Mouse (Mus musculus) lung, postnatal 0 days (tissue): ENCODE data around the gene Skiv2l. TPM values are rescaled to one million over a fixed set of nuclear protein-coding genes. Genes with fewer than 3 reads are reported as not detected.
"Not testable (repeated sequence)": the region's sequence is repeated elsewhere in the genome, so short reads cannot be mapped to it uniquely, and the experiment has no call there.

Experiments used
- ATAC-seq: fragments of 200-750 bp; cut with Nextera tagmentation; 2 replicates; pipeline ENCODE4 v1.8.0; 2017; ENCODE audit warnings: moderate library complexity
- DNase-seq: peaks from one replicate; pipeline ENCODE4 v3.0.0-alpha.2; 2016; ENCODE audit warnings: low spot score
- H3K27ac ChIP-seq: fragments of 300-500 bp; sonication (generic); 2 replicates; pipeline ENCODE4 v1.5.1; 2014; ENCODE audit warnings: antibody characterized with exemption, mild to moderate bottlenecking, low read length, mixed read lengths
- H3K27me3 ChIP-seq: fragments of 300-500 bp; sonication (generic); replicated peaks from 2 replicates; pipeline ENCODE4 v1.6.1; 2014; ENCODE audit warnings: low read length, mixed read lengths; ENCODE audit not compliant: insufficient read depth
- H3K36me3 ChIP-seq: fragments of 300-500 bp; sonication (generic); 2 replicates; pipeline ENCODE4 v1.6.1; 2014; ENCODE audit warnings: low read length, mixed read lengths; ENCODE audit not compliant: insufficient read depth
- H3K4me1 ChIP-seq: fragments of 300-500 bp; sonication (generic); 2 replicates; pipeline ENCODE4 v1.6.1; 2014; ENCODE audit warnings: antibody characterized with exemption, low read depth, low read length, mixed read lengths; ENCODE audit not compliant: insufficient read depth
- H3K4me2 ChIP-seq: fragments of 300-500 bp; sonication (generic); replicated peaks from 2 replicates; pipeline ENCODE4 v1.6.1; 2014; ENCODE audit warnings: low read depth, mild to moderate bottlenecking, low read length, moderate library complexity, mixed read lengths
- H3K4me3 ChIP-seq: fragments of 300-500 bp; sonication (generic); 2 replicates; pipeline ENCODE4 v1.5.1; 2014; ENCODE audit warnings: low read depth, low read length
- H3K9ac ChIP-seq: fragments of 300-500 bp; sonication (generic); replicated peaks from 2 replicates; pipeline ENCODE4 v1.6.1; 2014; ENCODE audit warnings: low read depth, mild to moderate bottlenecking
- H3K9me3 ChIP-seq: fragments of 300-500 bp; sonication (generic); 2 replicates; pipeline ENCODE4 v1.6.1; 2016; ENCODE audit warnings: low read length, mixed read lengths
- CTCF ChIP-seq: IDR thresholded peaks from 2 replicates; pipeline ENCODE4 v1.5.1; 2016; ENCODE audit warnings: antibody characterized with exemption, mild to moderate bottlenecking
- EP300 ChIP-seq: IDR thresholded peaks from 2 replicates; pipeline ENCODE4 v1.6.1; 2016; ENCODE audit warnings: antibody characterized with exemption, mild to moderate bottlenecking, control low read depth
- WGBS: fragments of 180-500 bp; shearing (Covaris S2); extraction: QIAGEN DNeasy Blood & Tissue Kit; methylation state at CpG from one replicate; pipeline ENCODE4 v1.1.7; 2014; 5-methylcytosine and 5-hydroxymethylcytosine counted together
- polyA plus RNA-seq: library from polyadenylated mRNA; unstranded; fragments of >200 nt; fragmentation: Nextera tagmentation; extraction: Ambion mirVana; gene quantifications from 2 replicates; pipeline ENCODE4 v1.2.1, GENCODE M21; 2015

The Skiv2l gene
- polyA plus RNA-seq, 1 experiment from 2014 or later, result 30.6 TPM

DNA sequence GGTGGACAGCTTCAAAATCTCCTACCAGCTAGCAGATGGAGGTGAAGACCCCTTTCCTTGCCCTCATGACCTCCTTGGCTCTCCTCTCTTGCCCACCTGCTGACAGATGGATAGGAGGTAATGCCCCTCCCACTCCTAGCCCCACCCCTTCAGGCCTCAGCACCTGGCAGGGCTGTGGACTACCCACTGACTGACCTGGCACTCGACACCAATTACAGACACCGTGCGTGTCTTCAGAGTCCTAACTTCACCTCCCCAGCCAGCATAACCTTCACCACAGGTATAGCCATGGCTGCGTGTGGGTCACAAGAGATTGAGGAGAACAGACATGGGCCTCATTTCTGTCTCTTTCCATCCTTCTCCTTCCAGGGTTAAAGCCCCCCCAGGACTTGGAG lies 50.5 kb downstream of the Skiv2l start:
- no peak for TF ChIP-seq EP300
- TF ChIP-seq CTCF, result no peak
- 70% methylated on average over 4 of the region's 4 CpGs for WGBS
- ATAC-seq (no peak), DNase-seq (no peak)
- Histone ChIP-seq H3K9ac (no peak overlapping the region), H3K9me3 (no peaks in the 10 kb centered on the region), H3K4me3 (no peak overlapping the region), H3K36me3 (no peaks in the 10 kb centered on the region), H3K4me2 (no peak overlapping the region), H3K27me3 (no peaks in the 10 kb centered on the region), H3K4me1 (no peaks in the 10 kb centered on the region), H3K27ac (no peak overlapping the region)

GRCm38 (mm10) chr17:34798866-34799530 lies 51.0 kb downstream of the Skiv2l start:
- Histone ChIP-seq H3K9ac (no peak overlapping the region), H3K9me3 (no peaks in the 10 kb centered on the region), H3K27me3 (no peaks in the 10 kb centered on the region), H3K36me3 (no peaks in the 10 kb centered on the region), H3K4me3 (no peak overlapping the region), H3K27ac (no peak overlapping the region), H3K4me1 (no peaks in the 10 kb centered on the region), H3K4me2 (no peak overlapping the region)
- DNase-seq (no peak), ATAC-seq (no peak)
- TF ChIP-seq EP300, result no peak
- TF ChIP-seq CTCF, result no peak
- WGBS, result 89% methylated on average over 13 of the region's 17 CpGs

DNA sequence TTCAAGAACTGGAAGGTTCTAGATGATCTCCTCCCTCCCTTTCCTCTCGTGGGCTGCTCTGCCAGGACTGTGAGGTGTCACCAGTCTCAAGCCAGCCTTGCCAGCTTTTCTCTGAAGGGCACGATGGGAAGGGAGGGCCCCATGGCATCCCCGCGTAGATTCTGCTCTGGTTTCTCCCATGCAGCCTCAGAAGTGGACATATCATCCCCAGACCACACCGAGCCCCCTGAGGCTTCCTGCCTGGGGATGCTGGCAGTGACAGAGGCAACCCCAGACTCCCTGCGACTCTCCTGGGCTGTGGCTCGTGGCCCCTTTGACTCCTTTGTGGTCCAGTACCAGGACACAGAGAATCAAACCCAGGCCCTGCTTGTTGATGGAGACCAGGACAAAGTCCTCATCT lies 51.9 kb downstream of the Skiv2l start:
- 74% methylated on average over 6 of the region's 7 CpGs for WGBS
- ATAC-seq, result not testable (repeated sequence)

DNA sequence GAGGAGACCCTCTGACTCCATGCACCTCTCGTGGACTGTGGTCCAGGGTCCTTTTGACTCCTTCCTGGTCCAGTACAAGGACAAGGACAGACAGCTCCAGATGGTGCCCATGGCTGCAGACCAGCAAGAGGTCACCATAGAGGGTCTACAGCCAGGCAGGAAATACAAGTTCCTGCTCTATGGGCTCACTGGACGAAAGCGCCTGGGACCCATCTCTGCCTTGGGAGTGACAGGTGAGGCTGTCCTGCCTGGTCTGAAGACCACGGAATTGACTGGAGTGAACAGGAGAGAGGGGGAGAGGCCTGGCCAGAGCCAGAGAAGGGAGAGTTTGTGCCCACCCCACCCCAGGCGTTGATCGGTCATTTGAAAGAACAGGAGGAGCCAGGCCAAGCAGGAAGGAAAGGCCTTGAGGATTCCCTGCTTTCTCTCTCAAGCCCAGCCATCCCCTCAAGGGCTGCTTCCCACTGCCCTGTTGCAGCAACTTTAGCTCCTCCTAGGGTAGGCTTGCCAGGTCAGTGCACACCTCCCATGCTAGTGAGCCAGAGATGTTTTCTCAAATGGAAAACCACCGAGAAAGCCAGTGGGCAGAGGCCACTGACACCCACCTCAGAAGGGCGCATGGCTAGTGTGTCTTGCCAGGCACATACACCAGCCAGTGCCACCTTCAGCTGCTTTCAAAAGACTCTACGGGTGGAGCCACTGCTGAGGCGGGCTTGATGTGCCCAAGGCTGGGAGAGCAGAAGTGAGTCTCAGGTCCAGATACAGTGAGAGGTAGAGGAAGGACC lies 52.6 kb downstream of the Skiv2l start:
- not testable (repeated sequence) for H3K27me3 ChIP-seq, H3K9me3 ChIP-seq, H3K4me1 ChIP-seq, DNase-seq, H3K9ac ChIP-seq, H3K27ac ChIP-seq, ATAC-seq, H3K36me3 ChIP-seq, H3K4me3 ChIP-seq, H3K4me2 ChIP-seq
- WGBS, result 80% methylated on average over 10 of the region's 10 CpGs

More for the DNA sequence above, 51.9 kb downstream of the Skiv2l start:
- H3K27ac ChIP-seq, H3K4me1 ChIP-seq, H3K36me3 ChIP-seq, H3K27me3 ChIP-seq, H3K4me2 ChIP-seq, DNase-seq, H3K9me3 ChIP-seq, H3K9ac ChIP-seq, H3K4me3 ChIP-seq: not testable (repeated sequence)

DNA sequence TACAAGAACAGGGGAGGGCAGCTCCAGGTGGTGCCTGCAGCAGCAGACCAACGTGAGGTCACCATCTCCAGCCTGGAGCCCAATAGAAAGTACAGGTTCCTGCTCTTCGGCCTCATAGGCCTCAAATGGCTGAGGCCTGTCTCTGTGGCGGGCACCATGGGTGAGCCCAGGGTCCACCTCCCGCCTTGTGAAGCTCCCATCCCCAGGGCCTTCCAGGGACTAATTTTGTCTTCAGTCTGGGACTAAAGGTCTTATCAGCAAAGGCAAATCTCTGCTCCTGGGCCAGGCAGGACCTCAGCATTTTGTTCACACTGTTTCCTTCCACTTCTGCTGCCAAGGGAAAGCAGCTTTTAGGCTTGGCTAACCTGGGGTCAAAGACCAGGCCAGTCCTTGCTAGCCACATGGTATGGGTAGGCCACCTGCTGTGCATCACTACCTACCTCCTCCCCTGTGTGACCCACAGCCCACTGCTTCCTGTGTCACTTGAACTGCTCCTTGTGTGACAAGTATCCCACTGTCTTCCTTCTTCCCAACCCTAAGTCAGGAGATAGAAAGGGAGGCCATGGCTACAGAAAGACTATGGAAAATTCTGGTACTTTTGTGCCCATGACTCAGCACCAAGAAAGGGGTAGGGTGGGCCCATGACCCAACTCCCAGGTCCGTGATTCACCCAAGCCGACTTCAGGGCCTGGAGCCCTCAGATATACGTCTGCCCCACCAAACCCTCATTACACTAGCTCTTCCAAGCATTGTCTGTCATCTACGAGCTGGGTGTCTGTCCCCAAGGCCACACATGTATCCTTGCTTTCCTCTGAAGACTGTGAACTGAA lies 53.5 kb downstream of the Skiv2l start:
- H3K9ac ChIP-seq, result no peak overlapping the region
- no peaks in the 10 kb centered on the region for H3K36me3 ChIP-seq
- 83% methylated on average over 8 of the region's 8 CpGs for WGBS
- no peaks in the 10 kb centered on the region for H3K4me1 ChIP-seq
- no peak overlapping the region for H3K27ac ChIP-seq
- no peak overlapping the region for H3K4me3 ChIP-seq
- no peaks in the 10 kb centered on the region for H3K27me3 ChIP-seq
- DNase-seq (no peak), ATAC-seq (no peak)
- no peaks in the 10 kb centered on the region for H3K9me3 ChIP-seq
- no peak overlapping the region for H3K4me2 ChIP-seq
- TF ChIP-seq EP300, result no peak
- TF ChIP-seq CTCF, result no peak

DNA sequence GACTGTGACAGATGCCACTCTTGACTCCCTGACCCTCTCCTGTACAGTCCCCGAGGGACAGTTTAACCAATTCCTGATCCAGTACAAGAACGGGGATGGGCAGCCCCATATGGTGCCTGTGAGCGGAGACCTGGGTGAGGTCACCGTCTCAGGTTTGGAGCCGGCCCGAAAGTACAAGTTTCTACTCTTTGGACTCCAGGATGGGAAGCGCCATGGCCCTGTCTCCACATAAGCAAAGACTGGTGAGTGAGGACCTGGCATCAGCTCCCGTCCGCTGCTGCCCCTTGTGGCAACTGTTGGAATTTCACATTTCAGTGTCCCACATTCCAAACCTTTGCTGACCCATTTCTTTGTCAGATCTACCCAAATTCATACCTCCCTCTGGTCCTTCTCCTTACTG lies 54.4 kb downstream of the Skiv2l start:
- H3K9ac ChIP-seq, result no peak overlapping the region
- DNase-seq (no peak), ATAC-seq (no peak)
- whole genome bisulfite sequencing, result 61% methylated on average over 9 of the region's 9 CpGs
- no peaks in the 10 kb centered on the region for H3K27me3 ChIP-seq
- TF ChIP-seq EP300 (no peak), CTCF (peak; percentile 63)
- H3K27ac ChIP-seq, result no peak overlapping the region
- H3K36me3 ChIP-seq, result no peaks in the 10 kb centered on the region
- H3K4me3 ChIP-seq, result no peak overlapping the region
- H3K9me3 ChIP-seq, result no peaks in the 10 kb centered on the region
- no peaks in the 10 kb centered on the region for H3K4me1 ChIP-seq
- no peak overlapping the region for H3K4me2 ChIP-seq
